Mouse (Mus musculus): Measurements from ENCODE around the gene Mrpl43. TPM values are rescaled to one million over a fixed set of nuclear protein-coding genes. Genes with fewer than 3 reads are reported as not detected.

The Mrpl43 gene
- polyA plus RNA-seq (2012; rRNA removed): 32.8 and 35.0 TPM in 2 replicates

DNA sequence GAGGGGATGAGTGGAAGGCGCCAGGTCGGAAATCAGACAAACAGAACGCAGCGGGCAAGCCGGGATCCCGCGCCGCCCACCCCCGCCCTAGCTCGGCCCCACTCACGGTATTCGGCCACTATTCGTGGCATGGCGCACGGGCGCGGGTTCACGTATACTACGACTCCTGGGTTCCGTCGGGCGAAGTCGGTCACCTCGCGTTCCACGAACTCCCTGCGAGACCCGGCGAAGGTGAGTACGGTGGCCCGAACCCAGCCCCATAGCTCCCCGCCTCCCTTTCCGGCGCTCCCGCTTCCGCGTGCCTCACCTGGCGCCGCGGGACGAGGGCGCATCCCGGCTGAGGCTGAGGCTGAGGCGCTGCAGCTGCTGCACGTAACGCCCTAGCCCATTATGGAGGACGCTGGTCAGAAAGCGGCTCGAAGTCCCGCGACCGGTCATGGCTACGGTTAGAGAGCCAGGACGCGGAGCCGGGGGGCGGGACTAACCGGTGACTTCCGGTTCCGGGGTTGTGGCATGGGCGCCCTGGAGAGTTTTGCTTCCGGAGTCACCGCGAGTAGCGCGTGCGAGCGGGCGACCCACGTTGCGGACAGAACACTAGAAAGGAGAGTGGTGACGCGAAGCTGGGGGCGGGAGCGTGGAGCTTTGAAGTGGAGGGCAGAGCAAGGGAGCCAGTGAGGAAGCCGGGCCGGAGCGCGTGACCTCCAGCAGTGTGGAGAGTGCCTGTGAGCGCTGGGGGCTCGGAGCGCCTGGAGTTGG is at the start of gene Mrpl43:
TSS of gene Mrpl43 (minus strand) at position 486 of the 756 bp plus-strand sequence.

DNA sequence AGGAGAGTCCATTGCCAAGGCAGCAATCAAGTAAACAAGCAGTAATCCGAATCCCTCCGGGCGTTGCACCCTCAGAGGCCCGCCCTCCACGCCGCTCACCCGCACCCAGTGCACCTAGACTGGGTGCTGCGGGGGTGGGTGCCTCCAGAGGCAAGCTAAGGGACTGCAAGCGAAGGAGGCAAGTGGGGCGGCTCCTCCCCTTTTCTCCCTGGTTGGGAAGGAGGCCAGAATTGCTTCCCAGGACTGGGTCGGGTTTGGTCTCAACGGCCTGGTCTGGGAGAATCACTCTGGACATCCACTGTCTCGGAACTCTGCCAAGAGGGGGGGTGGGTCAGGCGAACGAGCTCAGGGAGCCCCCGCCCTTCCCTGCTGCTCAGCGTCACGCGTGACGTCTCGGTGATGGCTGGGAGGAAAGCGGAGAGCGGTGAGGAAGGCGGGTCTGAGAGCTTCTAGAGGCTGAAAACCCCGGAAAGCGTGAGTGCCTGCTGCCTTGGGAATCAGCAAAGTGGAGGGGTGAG is 41.2 kb upstream of the Mrpl43 start, which contains the start of gene Sfxn3:
TSS of gene Sfxn3 (plus strand) at position 87 of the 518 bp plus-strand sequence.

DNA sequence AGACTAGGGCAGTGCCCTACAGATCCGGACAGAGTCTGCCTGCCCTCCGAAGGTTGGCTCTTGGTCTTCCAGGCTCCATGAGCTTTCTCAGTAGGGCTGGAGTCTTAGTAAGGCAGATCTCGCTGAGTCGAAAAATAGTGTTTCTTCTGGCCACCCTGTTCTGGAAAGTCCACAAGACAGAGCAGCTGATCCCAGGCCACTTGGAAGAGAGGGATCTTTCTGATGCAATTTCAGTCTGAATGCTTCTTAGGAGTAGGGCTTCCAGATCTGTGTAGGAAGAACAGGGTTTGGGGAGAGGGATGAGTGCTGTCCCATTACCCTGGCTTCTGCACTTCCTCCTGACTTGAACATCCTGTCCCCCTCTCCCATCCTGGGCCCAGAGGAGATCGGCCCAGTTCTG is 39.4 kb upstream of the Mrpl43 start, which contains the start of gene Pdzd7:
TSS of gene Pdzd7 (minus strand) at position 67 of the 400 bp plus-strand sequence.

DNA sequence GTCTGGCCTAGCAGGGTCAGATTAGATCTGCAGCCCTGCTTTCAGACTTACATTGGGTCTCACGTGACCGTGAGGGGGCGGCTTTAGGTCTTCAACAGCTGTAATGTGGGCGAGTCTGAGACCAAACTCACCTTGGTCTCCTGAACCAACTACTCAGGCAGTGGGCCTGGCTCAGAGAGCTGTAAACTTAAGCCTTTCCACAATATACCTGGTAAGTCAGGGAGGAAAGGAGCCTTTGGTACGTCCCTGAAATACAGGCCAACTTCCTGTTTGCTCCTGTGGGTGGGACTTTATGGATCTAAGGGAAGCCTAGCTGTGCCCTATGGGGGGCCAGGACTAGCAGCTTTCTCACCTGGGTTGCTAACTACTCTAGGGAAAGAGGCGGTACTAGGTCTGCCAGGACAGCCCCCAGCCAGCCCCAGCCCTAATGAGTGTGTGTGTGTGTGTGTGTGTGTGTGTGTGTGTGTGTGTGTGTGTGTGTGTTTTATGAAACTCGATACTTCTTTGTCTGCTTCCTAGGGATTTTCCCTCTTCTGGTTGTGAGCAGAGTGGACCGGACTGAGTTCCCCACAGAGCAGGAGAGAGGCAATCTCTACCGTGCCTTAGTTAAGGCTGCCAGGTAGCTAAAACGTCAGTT is 8.2 kb upstream of the Mrpl43 start, which contains the start of gene Lzts2:
TSS of gene Lzts2 (plus strand) at position 80 of the 637 bp plus-strand sequence.

DNA sequence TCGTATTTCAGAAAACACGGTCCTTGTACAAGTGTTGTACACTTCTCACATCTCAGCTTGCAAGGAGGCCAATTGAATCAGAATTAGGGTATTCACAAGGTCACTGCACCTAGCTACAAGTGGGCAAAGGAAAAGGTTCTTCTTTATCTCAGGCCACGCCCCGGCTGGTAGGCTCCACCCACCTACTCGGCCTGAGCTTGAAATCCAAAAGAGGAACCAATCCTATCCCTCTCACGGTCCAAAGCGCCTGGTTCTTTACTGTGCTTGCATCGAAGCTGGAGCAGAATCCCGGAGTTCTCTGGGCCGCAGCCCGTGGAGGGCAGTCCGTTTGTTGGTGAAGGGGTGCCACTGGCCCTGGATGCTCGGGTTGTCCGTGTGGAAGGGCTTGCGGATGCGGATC is 798 bp downstream of the Mrpl43 start, which contains the start of gene Twnk:
TSS of gene Twnk (plus strand) at position 220 of the 400 bp plus-strand sequence.

DNA sequence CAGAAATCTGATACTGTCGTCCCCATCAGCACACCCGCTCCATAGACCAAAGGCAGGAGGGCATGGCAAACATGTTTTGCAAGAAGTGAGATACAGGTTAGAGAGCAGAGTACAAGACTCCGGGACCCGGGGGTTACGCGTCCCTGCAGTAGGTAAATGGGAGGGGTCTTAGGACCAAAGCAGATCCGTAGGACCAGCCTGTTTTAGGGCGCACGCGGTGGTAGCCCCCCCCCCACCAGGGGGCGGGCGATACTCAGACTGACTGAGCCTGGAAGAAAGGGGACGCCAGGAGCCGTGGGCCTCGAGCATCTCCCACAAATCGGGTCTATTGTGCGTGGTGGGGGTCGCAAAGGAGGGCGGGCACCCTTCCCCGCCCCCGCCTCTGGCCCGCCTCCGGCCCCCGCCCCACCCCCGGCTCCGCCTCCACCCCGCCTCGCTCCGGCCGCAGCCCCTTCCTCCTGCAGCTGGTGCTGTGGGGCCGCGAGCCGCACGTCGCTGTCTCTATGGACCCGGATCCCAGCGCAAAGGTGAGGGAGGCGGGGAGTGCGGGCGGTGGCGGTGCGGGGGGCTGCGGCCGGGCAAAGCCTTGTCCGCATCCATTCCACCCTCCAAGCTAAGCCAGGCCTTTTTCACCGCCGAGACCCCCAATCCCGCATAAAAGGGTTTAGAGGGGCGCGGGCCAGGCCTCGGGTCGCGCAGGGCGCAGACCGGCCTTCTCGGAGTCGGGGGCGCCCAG is 17.2 kb downstream of the Mrpl43 start, which contains the start of gene Sema4g:
TSS of gene Sema4g (plus strand) at position 271 of the 736 bp plus-strand sequence.

Other genes starting within 250 kb of the Mrpl43 start
- gene Slf2, start 75.3 kb downstream of the Mrpl43 start, polyA plus RNA-seq (2012; rRNA removed): 6.4 and 8.3 TPM in 2 replicates
- 108 and 124 TPM in 2 replicates for gene Sema4g, start 17.3 kb downstream of the Mrpl43 start, polyA plus RNA-seq (2012; rRNA removed)
- gene Twnk, start 779 bp downstream of the Mrpl43 start, polyA plus RNA-seq (2012; rRNA removed): 12.0 and 13.9 TPM in 2 replicates
- 7.3 and 7.9 TPM in 2 replicates for gene Lzts2, start 8.0 kb upstream of the Mrpl43 start, polyA plus RNA-seq (2012; rRNA removed)
- gene Pdzd7, start 39.3 kb upstream of the Mrpl43 start, polyA plus RNA-seq (2012; rRNA removed): 0.03 and 0.04 TPM in 2 replicates
- 2.6 and 3.1 TPM in 2 replicates for gene Sfxn3, start 41.1 kb upstream of the Mrpl43 start, polyA plus RNA-seq (2012; rRNA removed)
- gene Kazald1, start 68.8 kb upstream of the Mrpl43 start, polyA plus RNA-seq (2012; rRNA removed): 0.28 and 0.34 TPM in 2 replicates
- gene Tlx1, start 144.2 kb upstream of the Mrpl43 start, polyA plus RNA-seq (2012; rRNA removed): 0.06 TPM in 1 of 2 replicates, not detected in the other
- not detected in 2 replicates for gene Lbx1, start 229.4 kb upstream of the Mrpl43 start, polyA plus RNA-seq (2012; rRNA removed)